Mouse (Mus musculus): ENCODE measurements at regions not wholly inside any gene's neighbourhood (a gene's known extent, or its start where the extent isn't known, plus 50 kb on each side); places are given as distances from the start of the nearest gene placed in this dataset.

DNA sequence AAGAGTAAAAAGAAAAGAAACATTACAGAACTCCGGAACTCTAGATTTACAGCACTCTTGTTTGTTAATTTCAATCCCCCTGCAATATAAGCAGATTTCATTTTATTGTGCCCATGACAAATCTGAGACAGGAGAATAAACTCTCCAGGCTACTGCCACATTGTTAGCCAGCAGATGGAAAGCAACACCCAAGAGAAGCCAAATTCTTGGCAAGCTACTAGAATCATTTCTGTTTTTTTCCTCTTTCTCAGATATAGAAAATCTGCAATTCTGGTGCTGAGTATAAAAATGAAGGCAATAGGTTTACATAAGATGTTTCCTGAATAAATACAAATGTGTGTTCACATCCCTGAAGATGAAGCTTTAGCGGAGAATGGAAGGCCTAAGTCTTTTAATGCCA, 60.5 kb upstream of the Ccser1 start:
- no peak for DNase-seq (ENCODE audit: low spot score in 2 of 2)

DNA sequence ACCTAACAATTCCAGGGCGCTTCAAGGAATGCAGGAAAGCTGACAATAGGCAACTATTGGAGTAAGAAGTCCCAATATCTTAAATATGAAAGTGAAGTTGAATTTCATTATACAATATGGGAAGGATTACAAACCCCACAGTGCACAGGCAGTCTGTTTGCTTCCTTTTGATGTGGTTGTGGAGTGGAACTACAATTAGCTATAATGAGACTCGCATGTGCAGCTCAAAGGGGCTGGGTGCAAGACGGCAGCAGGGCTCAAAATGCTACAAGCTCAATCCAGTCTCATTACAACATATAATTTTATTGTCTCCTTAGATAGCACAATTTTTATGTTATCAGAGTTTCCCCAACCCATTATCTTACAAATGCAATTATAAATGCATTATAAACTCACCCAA, 54.7 kb upstream of the Ccser1 start:
- no peak for DNase-seq (ENCODE audit: low spot score in 2 of 2)

DNA sequence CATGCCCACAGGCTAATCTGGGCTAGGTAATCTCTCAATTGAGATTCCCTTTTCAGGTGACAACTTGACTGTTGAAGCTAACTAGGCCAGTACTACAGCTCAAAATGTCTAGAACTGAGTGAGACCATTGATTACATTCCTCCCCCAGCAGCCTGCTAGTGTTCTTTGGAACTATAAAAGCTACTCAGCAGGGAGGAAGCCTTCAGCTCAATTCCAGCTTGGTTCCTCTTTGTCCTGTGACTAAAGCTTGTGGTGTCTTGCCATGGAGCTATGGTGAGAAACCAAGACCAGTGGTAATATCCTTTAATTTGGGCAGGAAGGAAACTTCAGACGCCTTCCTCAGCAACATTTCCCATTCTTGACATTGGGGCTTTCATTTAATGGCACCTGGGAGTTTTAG, 52.9 kb upstream of the Ccser1 start:
- DNase-seq (ENCODE audit: low spot score in 2 of 2) = no peak

DNA sequence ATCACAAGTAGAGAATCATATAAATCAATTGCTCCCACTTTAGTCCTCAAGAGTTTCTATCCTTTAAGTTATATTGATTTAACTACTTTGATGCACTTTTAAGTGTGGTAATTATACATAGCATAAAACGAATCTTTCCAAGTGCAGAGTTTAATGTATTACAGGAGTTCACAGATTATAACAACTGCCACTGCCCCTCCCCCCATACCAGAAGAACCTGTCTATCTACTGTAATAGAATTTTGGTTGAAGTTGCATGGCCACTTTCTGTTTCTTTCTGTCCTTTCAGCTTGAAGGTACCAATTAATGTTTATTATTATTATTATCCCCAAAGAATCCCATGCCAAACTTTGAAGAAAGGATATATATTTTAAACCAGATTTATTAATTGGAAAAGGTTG, 51.9 kb upstream of the Ccser1 start:
- DNase-seq (ENCODE audit: low spot score in 2 of 2) = no peak
